25 mouse cellular contexts compared by ENCODE assay signal in genomic region chr8:61308896-61309295, GRCm38 (mm10).
DNase-seq lines count a peak whose midpoint lies in the region; ATAC-seq and TF ChIP-seq lines count a peak whose summit lies in the region.
"Had no signal": no experiment of that assay in that cellular context is flagged by ENCODE, and none has a peak within 500 bp of the region (broad histone marks: within the 10 kb centered on the region; RNA-seq: fewer than 3 reads in every experiment).

No protein-coding gene starts in this region.

- peaks cover 52% of the 10 kb centered on the region for H3K4me1 ChIP-seq in hindbrain, embryonic 10.5 days (replicated peaks)
- peaks cover 7% of the 10 kb centered on the region; the same call in 1 of the 2 replicates for H3K4me1 ChIP-seq in hindbrain, postnatal 0 days (ENCODE audit: insufficient read depth, low read length)
- peaks cover 46% of the 10 kb centered on the region for H3K4me1 ChIP-seq in E14TG2a.4 (replicated peaks; ENCODE audit: low read depth, low read length)
- peaks cover 56% of the 10 kb centered on the region for H3K4me1 ChIP-seq in embryonic facial prominence, embryonic 10.5 days
- H3K4me1 ChIP-seq in forebrain, embryonic 12.5 days, result peaks cover 44% of the 10 kb centered on the region

- H3K27me3 ChIP-seq in hindbrain, embryonic 10.5 days (ENCODE audit: insufficient read depth, poor library complexity, severe bottlenecking), result no peaks in the 10 kb centered on the region
- no peaks in the 10 kb centered on the region for H3K27me3 ChIP-seq in hindbrain, postnatal 0 days (ENCODE audit: insufficient read depth, low read length)
- no peaks in the 10 kb centered on the region for H3K27me3 ChIP-seq in E14TG2a.4 (ENCODE audit: insufficient read depth, low read length)
- no peaks in the 10 kb centered on the region for H3K27me3 ChIP-seq in embryonic facial prominence, embryonic 10.5 days (replicated peaks; ENCODE audit: low read depth, poor library complexity, severe bottlenecking)
- H3K27me3 ChIP-seq in forebrain, embryonic 12.5 days, result no peaks in the 10 kb centered on the region
- H3K27me3 ChIP-seq: heart, embryonic 15.5 days; neural tube, embryonic 13.5 days had no signal

- DNase-seq in hindbrain, embryonic 10.5 days (ENCODE audit: low spot score), result no peak
- DNase-seq in hindbrain, postnatal 0 days (ENCODE audit: low spot score), result no peak
- no peak for DNase-seq in embryonic facial prominence, embryonic 10.5 days (ENCODE audit: low spot score)
- no peak for DNase-seq in thymus, postnatal 14 days
- no peak for DNase-seq in ovary, postnatal 14 days (ENCODE audit: low spot score)
- DNase-seq: adrenal gland, postnatal 10 days; cerebellum, adult 8-10 months; cerebellum, postnatal 36 days; gastrocnemius, adult 2 months; heart, postnatal 36 days; kidney, adult 2 months; lung, adult 2 months; right cerebral cortex, postnatal 4 days; thymus, postnatal 25 days had no signal

- no peak overlapping the region for H3K4me3 ChIP-seq in hindbrain, embryonic 10.5 days
- no peak overlapping the region for H3K4me3 ChIP-seq in hindbrain, postnatal 0 days (ENCODE audit: low read length)
- peak overlapping the region; percentile 20; the same call in 1 of the 2 replicates for H3K4me3 ChIP-seq in E14TG2a.4 (replicated peaks; ENCODE audit: low read length)
- H3K4me3 ChIP-seq in embryonic facial prominence, embryonic 10.5 days, result no peak overlapping the region
- no peak overlapping the region for H3K4me3 ChIP-seq in forebrain, embryonic 12.5 days (replicated peaks)
- H3K4me3 ChIP-seq: erythroblast, embryonic 14.5 days; gastrocnemius, adult 2 months; heart, embryonic 15.5 days; myocyte; neural tube, embryonic 13.5 days had no signal

- no peak for TF ChIP-seq CTCF in hindbrain, postnatal 0 days (IDR thresholded peaks at IDR 0.05; ENCODE audit: low read depth)
- no peak for TF ChIP-seq CTCF in E14TG2a.4 (conservative IDR thresholded peaks at IDR 0.05; ENCODE audit: low read length)

- H3K36me3 ChIP-seq in hindbrain, embryonic 10.5 days, result no peaks in the 10 kb centered on the region
- H3K36me3 ChIP-seq in hindbrain, postnatal 0 days (ENCODE audit: insufficient read depth, low read length), result no peaks in the 10 kb centered on the region
- H3K36me3 ChIP-seq in E14TG2a.4 (ENCODE audit: insufficient read depth, low read length), result no peaks in the 10 kb centered on the region
- H3K36me3 ChIP-seq in embryonic facial prominence, embryonic 10.5 days (replicated peaks), result 0 out of 2 replicates have a peak, but pooled peaks cover under 1% of the 10 kb centered on the region
- no peaks in the 10 kb centered on the region for H3K36me3 ChIP-seq in forebrain, embryonic 12.5 days (replicated peaks)
- H3K36me3 ChIP-seq: G1E; heart, embryonic 15.5 days; neural tube, embryonic 13.5 days had no signal

- H3K9me3 ChIP-seq in hindbrain, embryonic 10.5 days, result 0 out of 2 replicates have a peak, but pooled peaks cover 4% of the 10 kb centered on the region
- H3K9me3 ChIP-seq in hindbrain, postnatal 0 days (ENCODE audit: low read length), result no peaks in the 10 kb centered on the region
- no peaks in the 10 kb centered on the region for H3K9me3 ChIP-seq in E14TG2a.4 (ENCODE audit: low read length)
- no peaks in the 10 kb centered on the region for H3K9me3 ChIP-seq in embryonic facial prominence, embryonic 10.5 days
- H3K9me3 ChIP-seq in forebrain, embryonic 12.5 days, result no peaks in the 10 kb centered on the region
- H3K9me3 ChIP-seq: G1E; heart, embryonic 15.5 days; neural tube, embryonic 13.5 days had no signal

- peak overlapping the region; percentile 84; the same call in 1 of the 2 replicates for H3K27ac ChIP-seq in hindbrain, embryonic 10.5 days
- no peak overlapping the region for H3K27ac ChIP-seq in hindbrain, postnatal 0 days
- H3K27ac ChIP-seq in embryonic facial prominence, embryonic 10.5 days (replicated peaks), result peak overlapping the region; percentile 88
- peak overlapping the region; percentile 80 for H3K27ac ChIP-seq in forebrain, embryonic 12.5 days
- H3K27ac ChIP-seq: gastrocnemius, adult 2 months; heart, embryonic 15.5 days; hindbrain, embryonic 14.5 days; kidney, postnatal 0 days; neural tube, embryonic 13.5 days had no signal

- no peak for ATAC-seq in hindbrain, postnatal 0 days
- peak; percentile 15; the same call in 1 of the 2 replicates for ATAC-seq in forebrain, embryonic 12.5 days (ENCODE audit: low FRiP score)
- ATAC-seq in megakaryocyte, adult 5-6 weeks (ENCODE audit: poor library complexity, severe bottlenecking), result no peak

- H3K9ac ChIP-seq in hindbrain, postnatal 0 days (replicated peaks; ENCODE audit: low read length), result no peak overlapping the region
- no peak overlapping the region for H3K9ac ChIP-seq in forebrain, embryonic 12.5 days
- H3K9ac ChIP-seq: heart, embryonic 15.5 days; hindbrain, embryonic 14.5 days had no signal

- H3K4me2 ChIP-seq in hindbrain, postnatal 0 days (ENCODE audit: low read depth, low read length), result no peak overlapping the region
- H3K4me2 ChIP-seq in forebrain, embryonic 12.5 days, result peak overlapping the region; percentile 45
- H3K4me2 ChIP-seq: heart, embryonic 15.5 days; liver, embryonic 11.5 days had no signal
